Mouse (Mus musculus) olfactory bulb, adult 2 months (tissue): ENCODE measurements around the gene Gfod1. TPM values are rescaled to one million over a fixed set of nuclear protein-coding genes. Genes with fewer than 3 reads are reported as not detected.
A peak's percentile ranks its signal among the peaks of the same experiment; 100 is the strongest.

Source experiments
- H3K27ac ChIP-seq: fragments of 200-500 bp; 2 replicates; pipeline ENCODE4 v1.5.1; 2012; ENCODE audit warnings: low read depth, low read length; ENCODE audit not compliant: insufficient read depth
- H3K4me1 ChIP-seq: fragments of 200-500 bp; 2 replicates; pipeline ENCODE4 v1.6.1; 2012; ENCODE audit warnings: low read length; ENCODE audit not compliant: control insufficient read depth, insufficient read depth
- H3K4me3 ChIP-seq: fragments of 200-500 bp; 2 replicates; pipeline ENCODE4 v1.5.1; 2012; ENCODE audit warnings: mild to moderate bottlenecking, low read depth, low read length, moderate library complexity; ENCODE audit not compliant: insufficient read depth
- CTCF ChIP-seq: fragments of 200-500 bp; IDR thresholded peaks from 2 replicates; pipeline ENCODE4 v1.5.1; 2012; ENCODE audit warnings: low read depth, mild to moderate bottlenecking, low read length, moderate library complexity; ENCODE audit not compliant: insufficient read depth
- POLR2A ChIP-seq: fragments of 200-500 bp; IDR thresholded peaks from 2 replicates; pipeline ENCODE4 v1.6.1; 2012; ENCODE audit warnings: mild to moderate bottlenecking, low read depth, low read length, moderate library complexity; ENCODE audit not compliant: insufficient read depth
- WGBS: fragments of 180-500 bp; shearing (Covaris S2); methylation state at CpG from one replicate; pipeline ENCODE4 v1.1.7; 2018; 5-methylcytosine and 5-hydroxymethylcytosine counted together
- polyA plus RNA-seq: library from polyadenylated mRNA; stranded (reverse); fragments of >200 nt; gene quantifications from 2 replicates; pipeline ENCODE4 v1.2.4, GENCODE M21; 2012; ENCODE audit warnings: low replicate concordance; ENCODE audit not compliant: missing spikeins, insufficient read depth, insufficient read length

Gfod1 gene
- polyA plus RNA-seq, 1 experiment, result not detected

GRCm38 (mm10) chr13:43302651-43303160 lies 1.3 kb downstream of the Gfod1 start:
- Histone ChIP-seq H3K27ac (peak overlapping the region; percentile 48), H3K4me1 (peaks cover 18% of the 10 kb centered on the region), H3K4me3 (peak overlapping the region; percentile 58)
- under 1% methylated on average over 19 of the region's 19 CpGs for WGBS
- TF ChIP-seq CTCF (no peak), POLR2A (no peak)

- Histone ChIP-seq H3K4me3 (peak overlapping the region; percentile 58), H3K27ac (no peak overlapping the region), H3K4me1 (peaks cover 23% of the 10 kb centered on the region)
- 3% methylated on average over 11 of the region's 11 CpGs for WGBS
- TF ChIP-seq CTCF (no peak), POLR2A (no peak)
Observed at GRCm38 (mm10) chr13:43302239-43302638, 1.7 kb downstream of the Gfod1 start.

DNA sequence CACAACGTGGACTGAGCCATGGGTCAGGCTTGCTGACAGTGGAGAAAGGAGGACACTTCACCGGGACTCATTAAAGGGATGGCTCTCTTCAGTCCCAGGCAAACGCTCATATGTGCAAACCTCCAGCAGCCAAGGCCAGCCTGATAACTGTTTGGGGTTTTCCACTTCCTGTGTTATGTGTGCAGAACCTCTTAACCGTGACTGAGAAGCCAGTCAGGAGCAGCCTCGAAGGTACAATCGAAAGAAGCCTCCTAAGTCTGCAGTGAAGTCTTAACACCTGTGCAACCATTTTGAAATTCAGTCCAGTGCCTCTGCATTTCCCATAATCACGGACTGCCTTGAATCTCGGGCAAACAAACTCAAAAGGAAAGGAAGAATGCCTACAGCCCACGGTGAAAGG lies 3.1 kb downstream of the Gfod1 start:
- no peak for TF ChIP-seq CTCF
- no peak for TF ChIP-seq POLR2A
- H3K27ac ChIP-seq, result no peak overlapping the region

DNA sequence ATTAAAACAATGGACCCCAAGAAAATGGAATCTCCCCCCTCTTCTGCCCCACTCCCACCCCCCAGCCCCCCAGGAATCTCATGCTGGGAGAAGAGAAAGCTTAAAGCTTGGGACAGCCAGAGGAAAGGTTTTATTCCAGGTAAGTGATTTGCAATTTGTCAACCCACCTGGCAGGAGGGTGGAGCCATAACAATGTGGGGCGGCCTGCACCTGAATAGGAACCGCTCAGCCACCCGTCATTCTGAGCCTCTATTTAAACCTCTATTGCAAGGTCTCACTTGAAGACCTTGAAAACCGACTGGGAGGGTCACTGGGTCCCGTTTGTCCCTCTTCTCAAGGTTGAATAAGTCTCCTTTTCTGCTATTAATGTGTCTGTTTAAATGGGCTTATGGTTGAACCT lies 3.6 kb downstream of the Gfod1 start:
- TF ChIP-seq POLR2A, result no peak
- TF ChIP-seq CTCF, result no peak
- 59% methylated on average over 5 of the region's 5 CpGs for WGBS

More for the DNA sequence above, 3.1 kb downstream of the Gfod1 start:
- Histone ChIP-seq H3K4me1 (peaks cover 30% of the 10 kb centered on the region), H3K4me3 (peak overlapping the region; percentile 46)
- 30% methylated on average over 9 of the region's 9 CpGs for WGBS

GRCm38 (mm10) chr13:43299171-43299570 lies 4.8 kb downstream of the Gfod1 start:
- Histone ChIP-seq H3K4me1 (peaks cover 23% of the 10 kb centered on the region), H3K27ac (no peak overlapping the region), H3K4me3 (no peak overlapping the region)
- TF ChIP-seq POLR2A (no peak), CTCF (no peak)
- WGBS, result 50% methylated on average over 5 of the region's 5 CpGs

More for the DNA sequence above, 3.6 kb downstream of the Gfod1 start:
- Histone ChIP-seq H3K27ac (no peak overlapping the region), H3K4me1 (peaks cover 30% of the 10 kb centered on the region), H3K4me3 (peak overlapping the region; percentile 16)

GRCm38 (mm10) chr13:43297526-43297925 lies 6.4 kb downstream of the Gfod1 start:
- TF ChIP-seq CTCF, result no peak
- no peak for TF ChIP-seq POLR2A
- 90% methylated on average over 5 of the region's 5 CpGs for WGBS
- H3K27ac ChIP-seq, result no peak overlapping the region
- peaks cover 23% of the 10 kb centered on the region for H3K4me1 ChIP-seq
- H3K4me3 ChIP-seq, result no peak overlapping the region

- H3K27ac ChIP-seq, result no peak overlapping the region
- 65% methylated on average over 7 of the region's 7 CpGs for WGBS
- peaks cover 20% of the 10 kb centered on the region for H3K4me1 ChIP-seq
- TF ChIP-seq POLR2A (no peak), CTCF (no peak)
- H3K4me3 ChIP-seq, result no peak overlapping the region
Observed at GRCm38 (mm10) chr13:43296140-43296805, 7.7 kb downstream of the Gfod1 start.

- Histone ChIP-seq H3K4me3 (no peak overlapping the region), H3K27ac (no peak overlapping the region), H3K4me1 (peaks cover 15% of the 10 kb centered on the region)
- 89% methylated on average over 7 of the region's 7 CpGs for WGBS
- no peak for TF ChIP-seq CTCF
- no peak for TF ChIP-seq POLR2A
Observed at GRCm38 (mm10) chr13:43295684-43296083, 8.3 kb downstream of the Gfod1 start.

- H3K27ac ChIP-seq, result no peak overlapping the region
- whole genome bisulfite sequencing, result 70% methylated on average over 7 of the region's 7 CpGs
- peaks cover 12% of the 10 kb centered on the region for H3K4me1 ChIP-seq
- TF ChIP-seq CTCF (no peak), POLR2A (no peak)
- H3K4me3 ChIP-seq, result no peak overlapping the region
Observed at GRCm38 (mm10) chr13:43294957-43295590, 8.9 kb downstream of the Gfod1 start.

DNA sequence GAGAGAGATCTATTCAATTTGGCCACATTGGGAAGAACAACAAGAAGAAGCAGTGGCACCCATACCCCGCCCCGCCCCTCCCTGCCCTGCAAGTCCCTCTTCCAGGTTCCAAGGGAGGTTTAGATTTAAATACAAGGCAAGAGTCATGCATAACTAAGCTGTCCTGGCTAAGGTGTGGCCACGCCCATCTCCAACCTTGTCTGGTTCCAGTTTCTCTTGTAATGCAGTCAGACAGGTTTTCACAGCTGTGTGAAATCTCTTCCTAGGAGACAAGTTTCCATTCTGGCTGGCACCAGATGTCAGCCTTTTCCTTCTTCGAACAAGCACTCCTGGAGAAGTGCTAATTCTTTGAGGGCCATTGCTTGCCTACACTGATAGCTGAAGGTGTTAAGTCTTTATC lies 11.1 kb downstream of the Gfod1 start:
- H3K4me3 ChIP-seq, result no peak overlapping the region
- 89% methylated on average over 4 of the region's 4 CpGs for WGBS
- TF ChIP-seq POLR2A (no peak), CTCF (no peak)
- no peak overlapping the region for H3K27ac ChIP-seq
- peaks cover 15% of the 10 kb centered on the region for H3K4me1 ChIP-seq
